Mouse (Mus musculus) G1E (cell line): ENCODE measurements around the gene Snapc2.

Experiments
- CTCF ChIP-seq: IDR thresholded peaks from 2 replicates; pipeline ENCODE4 v1.5.1; 2012; ENCODE audit warnings: low read depth, low read length, inconsistent platforms, mixed read lengths
- GATA1 ChIP-seq: IDR thresholded peaks from 2 replicates; pipeline ENCODE4 v1.6.1; 2012; ENCODE audit warnings: borderline replicate concordance, low read length, inconsistent platforms, mixed read lengths
- POLR2AphosphoS5 ChIP-seq: IDR thresholded peaks from 2 replicates; pipeline ENCODE4 v1.6.1; 2012; ENCODE audit warnings: low read depth, low read length, inconsistent platforms; ENCODE audit not compliant: insufficient replicate concordance
- TAL1 ChIP-seq: conservative IDR thresholded peaks from 2 replicates; pipeline ENCODE4 v1.6.1; 2012; ENCODE audit warnings: low read depth, low read length, inconsistent platforms, mixed read lengths

GRCm38 (mm10) chr8:4214006-4214980 is 38.6 kb upstream of the Snapc2 start:
- TF ChIP-seq CTCF (no peak), GATA1 (no peak), POLR2AphosphoS5 (no peak), TAL1 (no peak)
